8 mouse cellular contexts compared by ENCODE assay signal in the genomic region with DNA sequence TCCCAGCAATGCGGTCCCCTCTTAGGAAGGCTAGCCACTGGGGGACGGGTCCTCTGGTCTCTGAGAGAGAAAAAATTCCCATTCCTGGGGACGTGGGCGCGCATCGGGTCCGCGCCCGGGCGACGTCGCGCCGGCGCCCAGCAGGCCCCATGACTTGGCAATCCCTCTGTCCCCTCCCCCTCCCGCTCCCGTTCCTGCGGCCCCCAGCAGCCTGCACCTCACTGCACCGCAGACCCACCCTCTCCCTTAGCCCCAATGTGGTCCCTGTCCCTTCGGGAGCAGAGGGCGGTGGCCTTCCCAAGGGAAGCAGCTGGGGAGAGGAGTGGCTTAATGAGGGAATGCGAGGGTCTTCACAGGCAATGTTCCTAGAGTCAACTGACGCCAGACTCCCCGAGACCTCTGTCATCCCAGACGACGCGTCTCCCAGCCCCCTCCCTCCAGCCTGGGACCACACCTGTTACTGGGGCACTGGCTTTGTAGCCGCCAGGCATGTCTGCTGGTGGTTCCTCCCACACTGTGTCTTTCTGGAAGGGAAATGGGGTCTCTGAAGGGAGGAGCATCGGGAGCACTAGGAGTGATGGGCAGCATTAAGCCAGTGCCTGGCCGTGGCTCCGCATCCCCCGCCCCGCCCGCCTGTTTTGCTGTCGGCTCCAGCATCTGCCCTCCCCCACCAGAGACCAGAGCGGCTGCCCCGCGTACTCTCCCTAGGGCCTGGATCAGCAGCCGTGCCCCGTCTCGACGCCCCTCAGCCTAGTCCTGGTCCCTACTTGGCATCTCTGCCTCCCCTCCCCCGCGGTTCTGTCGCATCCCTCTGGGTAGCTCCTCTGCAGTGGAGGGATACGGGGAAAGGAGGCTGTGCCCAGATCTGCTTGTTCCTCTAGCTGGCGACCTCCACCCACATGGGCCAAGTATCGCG. TPM values are rescaled to one million over a fixed set of nuclear protein-coding genes. Genes with fewer than 3 reads are reported as not detected.
DNase-seq lines count a peak whose midpoint lies in the region; ATAC-seq and TF ChIP-seq lines count a peak whose summit lies in the region.

No protein-coding gene starts in this region.

- TF ChIP-seq POLR2A in cerebellum, adult 2 months (IDR thresholded peaks at IDR 0.05; ENCODE audit: borderline replicate concordance, insufficient read depth, low read length): no peak

- peak; percentile 55 for ATAC-seq in kidney, embryonic 15.5 days (replicated peaks; ENCODE audit: low FRiP score)
- ATAC-seq in frontal cortex, adult (ENCODE audit: low TSS enrichment): peak; percentile 30
- ATAC-seq in liver, postnatal 0 days: 0 out of 2 replicates have a peak, but pooled peaks have one; percentile 25
- peak; percentile 45 for ATAC-seq in stomach, embryonic 15.5 days (ENCODE audit: insufficient read depth, low FRiP score, low read depth)

- no peaks in the 10 kb centered on the region for H3K9me3 ChIP-seq in kidney, embryonic 15.5 days (replicated peaks)
- H3K9me3 ChIP-seq in liver, postnatal 0 days (ENCODE audit: low read length): no peaks in the 10 kb centered on the region
- H3K9me3 ChIP-seq in stomach, embryonic 15.5 days: no peaks in the 10 kb centered on the region

- under 1% methylated on average over 49 of the region's 49 CpGs for WGBS in kidney, embryonic 15.5 days
- under 1% methylated on average over 49 of the region's 49 CpGs for WGBS in cerebellum, adult 2 months
- 2% methylated on average over 47 of the region's 49 CpGs for WGBS in liver, postnatal 0 days (ENCODE audit: insufficient replicate concordance)
- 1% methylated on average over 46 of the region's 49 CpGs for WGBS in stomach, embryonic 15.5 days

- H3K9ac ChIP-seq in kidney, embryonic 15.5 days: peak overlapping the region; percentile 47
- H3K9ac ChIP-seq in liver, postnatal 0 days (replicated peaks): no peak overlapping the region
- H3K9ac ChIP-seq in stomach, embryonic 15.5 days: no peak overlapping the region; the same call in 1 of the 2 replicates

- TF ChIP-seq CTCF in cerebellum, adult 2 months (IDR thresholded peaks at IDR 0.05; ENCODE audit: borderline replicate concordance, insufficient read depth, low read depth, low read length): no peak
- TF ChIP-seq CTCF in liver, postnatal 0 days (IDR thresholded peaks at IDR 0.05; ENCODE audit: low read depth): no peak

- peak overlapping the region; percentile 54 for H3K4me3 ChIP-seq in kidney, embryonic 15.5 days (replicated peaks)
- peak overlapping the region; percentile 61 for H3K4me3 ChIP-seq in cerebellum, adult 2 months (replicated peaks; ENCODE audit: insufficient read depth, low read depth, low read length)
- peak overlapping the region; percentile 38 for H3K4me3 ChIP-seq in liver, postnatal 0 days (ENCODE audit: low read depth, low read length)
- H3K4me3 ChIP-seq in stomach, embryonic 15.5 days (replicated peaks): peak overlapping the region; percentile 50

- no peak for DNase-seq in kidney, adult 11 months
- peak; percentile 74 to 78 for DNase-seq in cerebellum, adult 2 months
- DNase-seq in kidney, postnatal 14 days: peak; percentile 19
- no peak for DNase-seq in liver, postnatal 0 days
- no peak for DNase-seq in T-cell, adult 2 months (ENCODE audit: low spot score)

- H3K27ac ChIP-seq in kidney, embryonic 15.5 days: no peak overlapping the region
- peak overlapping the region; percentile 73 for H3K27ac ChIP-seq in cerebellum, adult 2 months (ENCODE audit: insufficient read depth, low read length)
- no peak overlapping the region for H3K27ac ChIP-seq in liver, postnatal 0 days (ENCODE audit: low read depth)
- H3K27ac ChIP-seq in stomach, embryonic 15.5 days: no peak overlapping the region

- H3K27me3 ChIP-seq in kidney, embryonic 15.5 days: peaks cover 62% of the 10 kb centered on the region
- no peaks in the 10 kb centered on the region for H3K27me3 ChIP-seq in cerebellum, adult 2 months (ENCODE audit: control insufficient read depth, insufficient read depth, low read length)
- H3K27me3 ChIP-seq in liver, postnatal 0 days (ENCODE audit: insufficient read depth, low read length): peaks cover 46% of the 10 kb centered on the region
- H3K27me3 ChIP-seq in stomach, embryonic 15.5 days (replicated peaks): peaks cover 39% of the 10 kb centered on the region

- TF ChIP-seq EP300 in liver, postnatal 0 days (IDR thresholded peaks at IDR 0.05; ENCODE audit: low read depth): no peak

- H3K4me2 ChIP-seq in kidney, embryonic 15.5 days: peak overlapping the region; percentile 96
- H3K4me2 ChIP-seq in liver, postnatal 0 days (ENCODE audit: low read depth, low read length): peak overlapping the region; percentile 64
- H3K4me2 ChIP-seq in stomach, embryonic 15.5 days: peak overlapping the region; percentile 95

- no peaks in the 10 kb centered on the region for H3K36me3 ChIP-seq in kidney, embryonic 15.5 days
- H3K36me3 ChIP-seq in liver, postnatal 0 days (replicated peaks; ENCODE audit: insufficient read depth, low read length): no peaks in the 10 kb centered on the region
- H3K36me3 ChIP-seq in stomach, embryonic 15.5 days: no peaks in the 10 kb centered on the region

- H3K4me1 ChIP-seq in kidney, embryonic 15.5 days: peaks cover 22% of the 10 kb centered on the region
- peaks cover 25% of the 10 kb centered on the region for H3K4me1 ChIP-seq in cerebellum, adult 2 months (ENCODE audit: control insufficient read depth, insufficient read depth, low read length)
- peaks cover 8% of the 10 kb centered on the region; the same call in 1 of the 2 replicates for H3K4me1 ChIP-seq in liver, postnatal 0 days (ENCODE audit: insufficient read depth)
- peaks cover 18% of the 10 kb centered on the region for H3K4me1 ChIP-seq in stomach, embryonic 15.5 days

RNA-seq across cellular contexts. Expression of a gene that starts 0.9 kb away (rescaled TPM):
- 7.0 and 10.0 TPM in 2 replicates for polyA plus RNA-seq in kidney, embryonic 15.5 days (2015; fragmentation: Nextera tagmentation; extraction: Ambion mirVana)
- polyA plus RNA-seq in cerebellum, adult 2 months (2012; rRNA removed): 290 and 291 TPM in 2 replicates
- polyA plus RNA-seq in liver, postnatal 0 days (2015; fragmentation: Nextera tagmentation; extraction: Ambion mirVana): 0.17 and 0.28 TPM in 2 replicates
- polyA plus RNA-seq in stomach, embryonic 15.5 days (2015; fragmentation: Nextera tagmentation; extraction: Ambion mirVana): 15.2 and 18.3 TPM in 2 replicates

RNA-seq across cellular contexts. Expression of a gene that starts 34.2 kb away (rescaled TPM):
- polyA plus RNA-seq in kidney, embryonic 15.5 days (2015; fragmentation: Nextera tagmentation; extraction: Ambion mirVana): 0.38 TPM in 1 of 2 replicates, not detected in the other
- not detected in 2 replicates for polyA plus RNA-seq in cerebellum, adult 2 months (2012; rRNA removed)
- 443 and 456 TPM in 2 replicates for polyA plus RNA-seq in liver, postnatal 0 days (2015; fragmentation: Nextera tagmentation; extraction: Ambion mirVana)
- polyA plus RNA-seq in stomach, embryonic 15.5 days (2015; fragmentation: Nextera tagmentation; extraction: Ambion mirVana): 0.44 and 0.54 TPM in 2 replicates

RNA-seq across cellular contexts. Expression of a gene that starts 59.9 kb away (rescaled TPM):
- polyA plus RNA-seq in kidney, embryonic 15.5 days (2015; fragmentation: Nextera tagmentation; extraction: Ambion mirVana): 1.2 and 1.4 TPM in 2 replicates
- 0.10 TPM in 1 of 2 replicates, not detected in the other for polyA plus RNA-seq in cerebellum, adult 2 months (2012; rRNA removed)
- polyA plus RNA-seq in liver, postnatal 0 days (2015; fragmentation: Nextera tagmentation; extraction: Ambion mirVana): 0.51 and 0.99 TPM in 2 replicates
- polyA plus RNA-seq in stomach, embryonic 15.5 days (2015; fragmentation: Nextera tagmentation; extraction: Ambion mirVana): 4.6 and 8.2 TPM in 2 replicates

Comparison
In these comparisons a context has a peak if more than half of its experiments do, and no peak if none do; other contexts are left out.
1. DNase-seq: peak in cerebellum, adult 2 months (2 of 2) and kidney, postnatal 14 days (single experiment); none in kidney, adult 11 months (single experiment), liver, postnatal 0 days (single experiment) and T-cell, adult 2 months (single experiment).
2. RNA of a gene that starts 0.9 kb away (polyA plus RNA-seq): 290 to 291 TPM in cerebellum, adult 2 months; 15.2 to 18.3 TPM in stomach, embryonic 15.5 days, 7.0 to 10.0 TPM in kidney, embryonic 15.5 days and 0.17 to 0.28 TPM in liver, postnatal 0 days; every median in the first group is over 10 times any median in the second.
3. RNA of a gene that starts 34.2 kb away (polyA plus RNA-seq): 443 to 456 TPM in liver, postnatal 0 days; 0.44 to 0.54 TPM in stomach, embryonic 15.5 days, 0.38 TPM in kidney, embryonic 15.5 days and not detected in cerebellum, adult 2 months; every median in the first group is over 100 times any median in the second.
4. Peak in every context shown above with its lines, with median percentiles within 50 percentile points of each other: ATAC-seq, H3K4me2 ChIP-seq and H3K4me3 ChIP-seq.